Mouse (Mus musculus): ENCODE measurements around the gene Krt6b.

DNA sequence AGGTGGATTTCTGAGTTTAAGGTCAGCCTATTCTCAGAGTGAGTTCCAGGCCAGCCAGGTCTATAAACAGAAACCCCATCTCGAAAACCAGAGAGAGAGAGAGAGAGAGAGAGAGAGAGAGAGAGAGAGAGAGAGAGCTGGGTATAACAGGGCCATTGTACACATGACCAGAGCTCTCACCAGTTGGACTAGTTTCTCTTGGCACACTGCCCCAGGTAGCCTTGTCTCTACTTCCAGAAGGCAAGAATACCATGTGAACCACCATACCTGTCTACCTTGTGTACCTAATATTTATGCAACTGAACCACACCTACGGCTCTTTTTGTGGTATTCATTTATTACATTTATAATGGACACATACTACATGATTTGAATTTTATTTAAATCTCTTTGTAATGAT lies 8.1 kb upstream of the Krt6b start:
- no peak for TF ChIP-seq USF2 (conservative IDR thresholded peaks at IDR 0.05; ENCODE audit: low read depth, low read length)
- no peak for TF ChIP-seq IRF4 (IDR thresholded peaks at IDR 0.05; ENCODE audit: low read depth, low read length)
- no peak for TF ChIP-seq RCOR1 (conservative IDR thresholded peaks at IDR 0.05; ENCODE audit: low read depth, low read length)
- TF ChIP-seq MYC (IDR thresholded peaks at IDR 0.05; ENCODE audit: low read depth, low read length): no peak
- no peak for TF ChIP-seq CTCF (conservative IDR thresholded peaks at IDR 0.05 in 1 of 2, IDR thresholded peaks at IDR 0.05 in 1 of 2; ENCODE audit: low read depth in 2 of 2, low read length in 2 of 2)
- no peak for TF ChIP-seq ZNF384 (IDR thresholded peaks at IDR 0.05; ENCODE audit: low read depth, low read length)
- no peak for TF ChIP-seq MAFK (IDR thresholded peaks at IDR 0.05; ENCODE audit: insufficient replicate concordance, low read length)
- no peak for TF ChIP-seq BHLHE40 (IDR thresholded peaks at IDR 0.05; ENCODE audit: low read depth, low read length)
